Comparison of ENCODE assay signal across 17 mouse cellular contexts in the genomic region with DNA sequence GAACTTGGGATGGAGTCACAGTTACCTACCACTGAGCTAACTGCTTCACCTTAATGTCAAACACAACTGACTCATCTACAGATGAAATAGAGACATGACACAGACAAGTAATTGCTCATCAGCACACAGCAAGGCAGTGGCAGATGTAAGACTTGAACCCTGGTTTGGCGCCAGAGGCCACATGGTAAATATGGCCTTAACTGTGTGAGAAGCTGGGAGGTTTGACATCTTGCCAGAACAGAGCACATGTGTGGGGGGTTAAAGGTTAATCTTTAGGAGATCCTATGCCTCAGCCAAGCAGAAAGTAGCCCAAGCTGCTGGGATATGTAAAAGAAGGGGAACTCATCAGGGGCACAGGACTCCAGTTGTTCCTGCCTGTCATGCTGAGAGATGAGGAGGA.
DNase-seq lines count a peak whose midpoint lies in the region; ATAC-seq and TF ChIP-seq lines count a peak whose summit lies in the region.
"Had no signal": no experiment of that assay in that cellular context is flagged by ENCODE, and none has a peak within 500 bp of the region (broad histone marks: within the 10 kb centered on the region; RNA-seq: fewer than 3 reads in every experiment).

No protein-coding gene starts in this region.

- peak; percentile 11 for DNase-seq in adrenal gland, adult 2 months
- DNase-seq in adrenal gland, postnatal 14 days: no peak
- DNase-seq in embryonic facial prominence, embryonic 14.5 days (ENCODE audit: low spot score): peak; percentile 23
- DNase-seq in embryonic facial prominence, embryonic 10.5 days (ENCODE audit: low spot score): no peak
- DNase-seq in lung, embryonic 14.5 days: peak; percentile 11
- DNase-seq in lung, postnatal 36 days: no peak
- DNase-seq in mesoderm, embryonic 11.5 days (ENCODE audit: low read depth, low spot score): peak; percentile 34
- DNase-seq: B cell, adult 2 months; cerebellum, adult 2 months; gastrocnemius, postnatal 36 days; heart, postnatal 36 days had no signal

- no peak for ATAC-seq in embryonic facial prominence, embryonic 14.5 days (ENCODE audit: low read depth)
- no peak for ATAC-seq in lung, embryonic 14.5 days (ENCODE audit: insufficient read depth)
- ATAC-seq: CD4-positive, CD25-positive, alpha-beta regulatory T cell, adult 4 months; forebrain, embryonic 15.5 days; hindbrain, embryonic 16.5 days had no signal

- H3K9me3 ChIP-seq in embryonic facial prominence, embryonic 14.5 days (ENCODE audit: control insufficient read depth, low read length): no peaks in the 10 kb centered on the region
- H3K9me3 ChIP-seq in embryonic facial prominence, embryonic 10.5 days: no peaks in the 10 kb centered on the region
- no peaks in the 10 kb centered on the region for H3K9me3 ChIP-seq in lung, embryonic 14.5 days (ENCODE audit: low read depth, low read length)
- H3K9me3 ChIP-seq: forebrain, embryonic 15.5 days; hindbrain, embryonic 12.5 days had no signal

- no peaks in the 10 kb centered on the region for H3K36me3 ChIP-seq in embryonic facial prominence, embryonic 14.5 days (ENCODE audit: control insufficient read depth, insufficient read depth, low read length)
- no peaks in the 10 kb centered on the region for H3K36me3 ChIP-seq in embryonic facial prominence, embryonic 10.5 days (replicated peaks)
- no peaks in the 10 kb centered on the region for H3K36me3 ChIP-seq in lung, embryonic 14.5 days (ENCODE audit: insufficient read depth)
- H3K36me3 ChIP-seq: forebrain, embryonic 15.5 days; G1E; heart, embryonic 13.5 days; hindbrain, embryonic 12.5 days had no signal

- TF ChIP-seq CTCF in lung, embryonic 14.5 days (IDR thresholded peaks at IDR 0.05; ENCODE audit: low read depth): no peak

- H3K4me2 ChIP-seq in embryonic facial prominence, embryonic 14.5 days (ENCODE audit: low read depth, low read length): no peak overlapping the region
- no peak overlapping the region for H3K4me2 ChIP-seq in lung, embryonic 14.5 days
- H3K4me2 ChIP-seq: forebrain, embryonic 15.5 days; heart, embryonic 13.5 days; hindbrain, embryonic 12.5 days had no signal

- no peaks in the 10 kb centered on the region for H3K27me3 ChIP-seq in embryonic facial prominence, embryonic 14.5 days (replicated peaks; ENCODE audit: control insufficient read depth, insufficient read depth, low read length)
- H3K27me3 ChIP-seq in embryonic facial prominence, embryonic 10.5 days (replicated peaks; ENCODE audit: low read depth, poor library complexity, severe bottlenecking): no peaks in the 10 kb centered on the region
- H3K27me3 ChIP-seq in lung, embryonic 14.5 days (ENCODE audit: insufficient read depth, low read length): no peaks in the 10 kb centered on the region
- H3K27me3 ChIP-seq: forebrain, embryonic 15.5 days; heart, embryonic 13.5 days; hindbrain, embryonic 12.5 days had no signal

- H3K27ac ChIP-seq in embryonic facial prominence, embryonic 14.5 days (replicated peaks; ENCODE audit: low read depth, low read length): no peak overlapping the region
- H3K27ac ChIP-seq in embryonic facial prominence, embryonic 10.5 days (replicated peaks): no peak overlapping the region
- H3K27ac ChIP-seq in lung, embryonic 14.5 days (ENCODE audit: low read depth): no peak overlapping the region
- H3K27ac ChIP-seq: forebrain, embryonic 15.5 days; heart, embryonic 13.5 days; hindbrain, embryonic 12.5 days had no signal

- 67% methylated on average over 1 of the region's 1 CpGs for WGBS in embryonic facial prominence, embryonic 14.5 days
- 94% methylated on average over 1 of the region's 1 CpGs for WGBS in embryonic facial prominence, embryonic 10.5 days
- 65% methylated on average over 1 of the region's 1 CpGs for WGBS in lung, embryonic 14.5 days

- no peaks in the 10 kb centered on the region for H3K4me1 ChIP-seq in embryonic facial prominence, embryonic 14.5 days (ENCODE audit: control insufficient read depth, insufficient read depth, low read length)
- H3K4me1 ChIP-seq in embryonic facial prominence, embryonic 10.5 days: no peaks in the 10 kb centered on the region
- no peaks in the 10 kb centered on the region for H3K4me1 ChIP-seq in lung, embryonic 14.5 days (ENCODE audit: insufficient read depth)
- H3K4me1 ChIP-seq: forebrain, embryonic 15.5 days; heart, embryonic 13.5 days; hindbrain, embryonic 12.5 days had no signal

- no peak overlapping the region for H3K4me3 ChIP-seq in embryonic facial prominence, embryonic 14.5 days (ENCODE audit: low read depth, low read length)
- no peak overlapping the region for H3K4me3 ChIP-seq in embryonic facial prominence, embryonic 10.5 days
- no peak overlapping the region for H3K4me3 ChIP-seq in lung, embryonic 14.5 days (ENCODE audit: low read depth, low read length)
- H3K4me3 ChIP-seq: forebrain, embryonic 15.5 days; heart, embryonic 13.5 days; hindbrain, embryonic 12.5 days had no signal

- H3K9ac ChIP-seq in embryonic facial prominence, embryonic 14.5 days (ENCODE audit: low read depth, low read length): no peak overlapping the region
- no peak overlapping the region for H3K9ac ChIP-seq in lung, embryonic 14.5 days
- H3K9ac ChIP-seq: forebrain, embryonic 15.5 days; heart, embryonic 13.5 days; hindbrain, embryonic 12.5 days had no signal

Comparison
In these comparisons a context has a peak if more than half of its experiments do, and no peak if none do; other contexts are left out.
1. DNase-seq: peak in adrenal gland, adult 2 months (single experiment), embryonic facial prominence, embryonic 14.5 days (single experiment), lung, embryonic 14.5 days (single experiment) and mesoderm, embryonic 11.5 days (single experiment); none in adrenal gland, postnatal 14 days (single experiment), embryonic facial prominence, embryonic 10.5 days (single experiment) and lung, postnatal 36 days (single experiment).